9 mouse cellular contexts compared by ENCODE assay signal in the genomic region with DNA sequence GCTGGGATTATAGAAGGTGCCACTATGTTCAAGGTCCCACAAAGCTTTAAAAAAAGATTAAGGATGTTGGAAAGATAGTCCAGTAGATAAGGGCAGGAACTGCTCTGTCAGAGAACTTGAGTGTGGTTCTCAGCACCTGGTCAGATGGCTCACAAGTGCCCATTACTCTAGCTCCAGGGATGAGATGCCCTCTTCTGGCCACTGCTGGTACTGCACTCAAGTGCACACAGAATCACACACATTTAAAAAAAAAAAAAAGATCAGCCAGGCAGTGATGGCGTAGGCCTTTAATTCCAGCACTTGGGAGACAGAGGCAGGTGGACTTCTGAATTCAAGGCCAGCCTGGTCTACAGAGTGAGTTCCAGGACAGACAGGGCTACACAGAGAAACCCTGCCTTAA. TPM values are rescaled to one million over a fixed set of nuclear protein-coding genes. Genes with fewer than 3 reads are reported as not detected.
DNase-seq lines count a peak whose midpoint lies in the region; ATAC-seq and TF ChIP-seq lines count a peak whose summit lies in the region.
"Had no signal": no experiment of that assay in that cellular context is flagged by ENCODE, and none has a peak within 500 bp of the region (broad histone marks: within the 10 kb centered on the region; RNA-seq: fewer than 3 reads in every experiment).

No protein-coding gene starts in this region.

- H3K4me1 ChIP-seq in kidney, postnatal 0 days (replicated peaks; ENCODE audit: insufficient read depth, low read length): no peaks in the 10 kb centered on the region
- H3K4me1 ChIP-seq in kidney, embryonic 14.5 days (ENCODE audit: control insufficient read depth, insufficient read depth, low read length): no peaks in the 10 kb centered on the region
- H3K4me1 ChIP-seq in E14TG2a.4 (replicated peaks; ENCODE audit: low read depth, low read length): peaks cover 18% of the 10 kb centered on the region
- no peaks in the 10 kb centered on the region for H3K4me1 ChIP-seq in testis, adult 2 months (ENCODE audit: control insufficient read depth, insufficient read depth, low read length)

- no peaks in the 10 kb centered on the region for H3K9me3 ChIP-seq in kidney, postnatal 0 days (replicated peaks; ENCODE audit: low read length)
- no peaks in the 10 kb centered on the region for H3K9me3 ChIP-seq in kidney, embryonic 14.5 days (ENCODE audit: control insufficient read depth, low read length)
- no peaks in the 10 kb centered on the region for H3K9me3 ChIP-seq in E14TG2a.4 (ENCODE audit: low read length)
- H3K9me3 ChIP-seq: G1E had no signal

- H3K9ac ChIP-seq in kidney, postnatal 0 days (ENCODE audit: low read depth, low read length): no peak overlapping the region
- no peak overlapping the region for H3K9ac ChIP-seq in kidney, embryonic 14.5 days (ENCODE audit: low read depth, low read length)

- peak; percentile 73 for TF ChIP-seq CTCF in kidney, postnatal 0 days (IDR thresholded peaks at IDR 0.05; ENCODE audit: low read depth)
- TF ChIP-seq CTCF in E14TG2a.4 (conservative IDR thresholded peaks at IDR 0.05; ENCODE audit: low read length): peak; percentile 92
- TF ChIP-seq CTCF in testis, adult 2 months (IDR thresholded peaks at IDR 0.05; ENCODE audit: control insufficient read depth, insufficient read depth, insufficient replicate concordance, low read depth, low read length): peak; percentile 77; the same call in 1 of the 2 replicates

- WGBS in kidney, postnatal 0 days: 78% methylated on average over 1 of the region's 1 CpGs
- WGBS in kidney, embryonic 14.5 days: 95% methylated on average over 1 of the region's 1 CpGs

- no peak for TF ChIP-seq POLR2A in testis, adult 2 months (IDR thresholded peaks at IDR 0.05; ENCODE audit: control insufficient read depth, low read depth, low read length)

- no peak overlapping the region for H3K4me2 ChIP-seq in kidney, postnatal 0 days (ENCODE audit: low read length)
- H3K4me2 ChIP-seq in kidney, embryonic 14.5 days (replicated peaks; ENCODE audit: low read depth, low read length): no peak overlapping the region

- no peaks in the 10 kb centered on the region for H3K27me3 ChIP-seq in kidney, postnatal 0 days (ENCODE audit: insufficient read depth, low read length)
- H3K27me3 ChIP-seq in kidney, embryonic 14.5 days (ENCODE audit: control insufficient read depth, insufficient read depth, low read length): no peaks in the 10 kb centered on the region
- no peaks in the 10 kb centered on the region for H3K27me3 ChIP-seq in E14TG2a.4 (ENCODE audit: insufficient read depth, low read length)
- H3K27me3 ChIP-seq in testis, adult 2 months (ENCODE audit: control insufficient read depth, insufficient read depth, low read length): no peaks in the 10 kb centered on the region

- DNase-seq in adrenal gland, postnatal 25 days: peak; percentile 29
- DNase-seq in adrenal gland, adult 18-20 months (ENCODE audit: low spot score in 2 of 2): no peak
- DNase-seq in kidney, postnatal 0 days (ENCODE audit: low spot score): peak; percentile 34
- DNase-seq in kidney, postnatal 10 days: peak; percentile 58
- no peak for DNase-seq in ovary, postnatal 10 days (ENCODE audit: low spot score)

- H3K27ac ChIP-seq in kidney, postnatal 0 days: no peak overlapping the region
- H3K27ac ChIP-seq in kidney, embryonic 14.5 days (ENCODE audit: low read depth, low read length): no peak overlapping the region
- no peak overlapping the region for H3K27ac ChIP-seq in testis, adult 2 months (ENCODE audit: control insufficient read depth, insufficient read depth, low read depth, low read length)

- H3K4me3 ChIP-seq in kidney, postnatal 0 days (replicated peaks; ENCODE audit: low read depth, low read length): no peak overlapping the region
- no peak overlapping the region for H3K4me3 ChIP-seq in kidney, embryonic 14.5 days (ENCODE audit: low read length)
- H3K4me3 ChIP-seq in E14TG2a.4 (replicated peaks; ENCODE audit: low read length): no peak overlapping the region
- no peak overlapping the region for H3K4me3 ChIP-seq in testis, adult 2 months (ENCODE audit: control insufficient read depth, low read depth, low read length)

- peaks cover 25% of the 10 kb centered on the region for H3K36me3 ChIP-seq in kidney, postnatal 0 days (ENCODE audit: insufficient read depth, low read length)
- H3K36me3 ChIP-seq in kidney, embryonic 14.5 days (ENCODE audit: control insufficient read depth, insufficient read depth, low read length): peaks cover 56% of the 10 kb centered on the region
- peaks cover 78% of the 10 kb centered on the region for H3K36me3 ChIP-seq in E14TG2a.4 (ENCODE audit: insufficient read depth, low read length)
- H3K36me3 ChIP-seq in testis, adult 2 months (ENCODE audit: control insufficient read depth, insufficient read depth, low read length): no peaks in the 10 kb centered on the region
- H3K36me3 ChIP-seq: G1E had no signal

- ATAC-seq in kidney, postnatal 0 days (replicated peaks; ENCODE audit: low FRiP score, low read depth): no peak
- no peak for ATAC-seq in kidney, embryonic 14.5 days (ENCODE audit: low FRiP score, low TSS enrichment)

RNA-seq across cellular contexts. Expression of a gene that starts 25.3 kb away (rescaled TPM):
- total RNA-seq in adrenal gland, postnatal 25 days (2021): 79.9 and 97.1 TPM in 2 replicates
- 10 to 100 TPM; 63.7 to 85.8 TPM for total RNA-seq in adrenal gland, adult 18-20 months (2021)
- polyA plus RNA-seq in kidney, postnatal 0 days (2015; fragmentation: Nextera tagmentation; extraction: Ambion mirVana): 17.5 and 20.3 TPM in 2 replicates
- polyA plus RNA-seq in kidney, embryonic 14.5 days (2014; fragmentation: Nextera tagmentation; extraction: Ambion mirVana): 12.3 and 14.8 TPM in 2 replicates
- 5.4 and 7.2 TPM in 2 replicates for polyA plus RNA-seq in testis, adult 2 months (2012; rRNA removed)

RNA-seq across cellular contexts. Expression of a gene that starts 45.3 kb away (rescaled TPM):
- 94.6 and 115 TPM in 2 replicates for total RNA-seq in adrenal gland, postnatal 25 days (2021)
- 100 to 1,000 TPM; 123 to 197 TPM for total RNA-seq in adrenal gland, adult 18-20 months (2021)
- polyA plus RNA-seq in kidney, postnatal 0 days (2015; fragmentation: Nextera tagmentation; extraction: Ambion mirVana): 146 and 176 TPM in 2 replicates
- polyA plus RNA-seq in kidney, embryonic 14.5 days (2014; fragmentation: Nextera tagmentation; extraction: Ambion mirVana): 125 and 174 TPM in 2 replicates
- 4.9 and 7.5 TPM in 2 replicates for polyA plus RNA-seq in testis, adult 2 months (2012; rRNA removed)

Comparison
In these comparisons a context has a peak if more than half of its experiments do, and no peak if none do; other contexts are left out.
1. DNase-seq: peak in adrenal gland, postnatal 25 days (single experiment), kidney, postnatal 0 days (single experiment) and kidney, postnatal 10 days (single experiment); none in adrenal gland, adult 18-20 months (0 of 2) and ovary, postnatal 10 days (single experiment).
2. RNA of a gene that starts 45.3 kb away (polyA plus RNA-seq): 125 to 174 TPM in kidney, embryonic 14.5 days and 146 to 176 TPM in kidney, postnatal 0 days; 4.9 to 7.5 TPM in testis, adult 2 months; every median in the first group is over 10 times any median in the second.
3. Peak in every context shown above with its lines, with median percentiles within 50 percentile points of each other: CTCF ChIP-seq.